Mouse (Mus musculus) retina, postnatal 7 days (tissue): ENCODE results near the gene Trim66.

Experiments
- DNase-seq: peaks from one replicate; pipeline ENCODE4 v3.0.0-alpha.2; 2012; ENCODE audit warnings: low read depth, low spot score

Gene Trim66

DNA sequence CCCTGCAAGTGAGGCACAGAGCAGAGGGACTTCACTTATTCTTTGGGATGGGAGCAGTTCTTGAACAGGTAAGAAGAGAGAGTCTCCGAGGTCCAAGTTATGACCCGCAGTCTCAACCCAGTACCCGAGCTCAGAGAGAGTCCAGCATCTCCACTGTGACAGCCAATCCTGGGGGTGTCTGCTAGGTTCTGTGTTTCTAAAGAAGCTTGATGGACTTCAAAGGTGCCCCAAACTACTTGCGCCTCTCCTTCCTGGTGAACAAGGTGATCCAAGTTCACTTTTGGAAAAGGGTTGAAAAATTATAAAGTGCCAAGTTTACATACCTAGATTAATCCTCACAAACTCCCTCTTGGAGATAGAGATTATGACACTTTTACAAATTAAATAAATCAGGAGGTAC is at the start of gene Trim66:
TSS of gene Trim66 (minus strand) at position 101 of the 400 bp plus-strand sequence.
- DNase-seq, result no peak

GRCm38 (mm10) chr7:109546726-109547125 is 38.8 kb upstream of the Trim66 start:
- DNase-seq, result no peak

- no peak for DNase-seq
These were observed 38.3 kb upstream of the Trim66 start for GRCm38 (mm10) chr7:109546186-109546585.

GRCm38 (mm10) chr7:109545255-109545993 is 37.5 kb upstream of the Trim66 start:
- no peak for DNase-seq

- DNase-seq, result no peak
These were observed 36.9 kb upstream of the Trim66 start for GRCm38 (mm10) chr7:109544792-109545191.

GRCm38 (mm10) chr7:109542364-109542628 is 34.4 kb upstream of the Trim66 start:
- DNase-seq, result no peak

- no peak for DNase-seq
These were observed 33.9 kb upstream of the Trim66 start for GRCm38 (mm10) chr7:109541609-109542363.

GRCm38 (mm10) chr7:109540902-109541301 is 33.0 kb upstream of the Trim66 start:
- no peak for DNase-seq

GRCm38 (mm10) chr7:109536451-109536946 is 28.6 kb upstream of the Trim66 start:
- no peak for DNase-seq

DNA sequence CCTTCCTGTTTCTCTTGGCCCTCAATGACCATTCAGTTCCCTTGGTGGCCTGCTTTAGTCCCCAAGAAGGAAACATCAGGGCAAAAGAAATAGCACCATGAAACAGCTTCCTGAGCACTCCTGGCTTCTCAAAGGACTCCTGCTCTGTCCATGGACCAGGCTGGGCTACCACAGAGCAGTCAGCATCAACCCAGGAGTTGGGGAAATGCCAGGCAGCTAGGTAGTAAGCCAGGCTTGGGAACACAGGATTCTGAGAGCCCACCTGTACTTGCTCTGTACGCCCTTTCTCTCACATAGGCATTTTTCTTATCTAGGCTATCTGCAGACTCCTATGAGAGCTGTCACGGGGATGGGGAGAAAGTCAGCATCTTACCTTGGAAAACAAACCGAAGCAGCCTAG is 27.0 kb upstream of the Trim66 start:
- no peak for DNase-seq

GRCm38 (mm10) chr7:109533888-109534287 is 26.0 kb upstream of the Trim66 start:
- no peak for DNase-seq

- DNase-seq, result no peak
These were observed 25.2 kb upstream of the Trim66 start for GRCm38 (mm10) chr7:109533129-109533528.

DNA sequence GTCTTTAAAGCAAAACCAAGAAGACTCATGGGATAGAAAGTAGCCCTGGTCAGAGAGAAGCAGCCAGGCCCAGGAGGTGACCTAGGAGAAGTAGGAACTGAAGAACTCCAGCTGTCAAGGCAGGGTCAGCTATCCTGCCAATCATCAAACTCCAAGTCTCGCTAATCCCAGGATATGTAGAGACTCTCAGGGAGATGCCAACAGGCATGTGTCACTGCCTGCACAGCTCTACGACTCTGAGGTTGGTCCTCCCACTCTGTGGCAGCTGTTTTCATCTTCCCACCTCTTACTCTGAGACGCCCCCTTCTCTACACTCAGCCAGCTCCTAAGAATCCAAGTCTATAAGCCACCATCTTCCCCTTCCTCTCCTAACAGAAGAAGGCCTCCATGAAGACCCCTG is 24.8 kb upstream of the Trim66 start:
- no peak for DNase-seq

DNA sequence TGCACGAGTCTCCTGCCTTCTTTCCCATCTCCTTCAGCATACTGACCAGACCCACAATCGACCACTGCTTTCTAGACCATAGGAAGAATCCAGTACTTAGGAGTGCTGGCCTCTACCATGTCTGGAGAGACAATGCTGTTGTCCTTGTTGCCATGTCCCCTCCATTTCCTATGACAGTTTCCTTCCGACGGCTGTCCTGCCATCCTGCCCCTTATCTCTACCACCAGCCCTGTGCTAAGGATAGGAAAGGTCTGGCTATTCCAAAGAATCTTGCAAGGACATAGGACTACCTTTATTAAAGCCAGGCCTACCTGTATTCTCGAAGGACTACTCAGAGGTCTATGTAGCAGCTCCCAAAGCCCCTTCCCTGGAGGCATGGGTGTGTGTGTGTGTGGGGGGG is 23.6 kb upstream of the Trim66 start:
- DNase-seq, result no peak

DNA sequence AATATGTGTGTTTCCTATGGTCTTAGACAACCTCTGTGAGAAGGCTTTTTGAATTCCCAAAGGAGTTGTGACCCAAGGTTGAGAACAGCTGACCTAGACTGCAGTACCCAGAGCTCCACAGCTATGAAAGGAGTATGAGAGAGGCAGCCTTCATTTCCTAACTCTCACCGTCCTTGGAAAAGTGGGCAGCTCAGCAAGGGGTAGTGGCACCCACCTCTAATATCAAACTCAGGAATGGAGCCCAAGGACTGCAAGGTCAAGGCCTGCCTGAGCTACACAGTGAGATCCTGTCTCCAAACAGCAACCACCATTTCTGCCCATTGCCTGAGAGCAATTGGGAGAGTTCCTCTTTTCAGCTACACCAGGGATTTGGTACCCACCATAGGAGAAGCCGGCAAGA is 21.8 kb upstream of the Trim66 start:
- no peak for DNase-seq

- DNase-seq, result peak; percentile 38
These were observed 20.4 kb upstream of the Trim66 start for GRCm38 (mm10) chr7:109528356-109528755.

- DNase-seq, result no peak
These were observed 19.6 kb upstream of the Trim66 start for GRCm38 (mm10) chr7:109527536-109527935.

- DNase-seq, result no peak
These were observed 18.1 kb upstream of the Trim66 start for GRCm38 (mm10) chr7:109525740-109526663.

DNA sequence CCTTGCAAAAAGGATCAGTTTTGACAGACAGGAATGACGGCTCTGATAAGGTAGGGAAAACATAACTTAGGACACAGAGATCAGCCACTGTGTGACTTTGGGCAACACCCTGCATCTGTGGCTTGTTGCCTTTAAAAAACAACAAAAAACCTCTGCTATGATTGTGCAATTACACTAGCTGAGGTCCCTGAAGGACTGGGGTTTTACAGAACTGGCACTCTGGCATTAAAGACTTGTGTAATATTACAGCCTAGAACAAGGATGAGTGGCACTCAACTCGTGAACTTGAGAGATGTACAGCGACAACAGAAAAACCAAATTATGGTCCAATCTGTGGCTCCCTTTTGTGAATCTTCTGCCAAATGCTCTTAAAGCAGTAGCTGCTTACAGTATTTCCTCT is 16.8 kb upstream of the Trim66 start:
- no peak for DNase-seq

GRCm38 (mm10) chr7:109524442-109524744 is 16.5 kb upstream of the Trim66 start:
- no peak for DNase-seq

- no peak for DNase-seq
These were observed 16.0 kb upstream of the Trim66 start for GRCm38 (mm10) chr7:109523741-109524441.

DNA sequence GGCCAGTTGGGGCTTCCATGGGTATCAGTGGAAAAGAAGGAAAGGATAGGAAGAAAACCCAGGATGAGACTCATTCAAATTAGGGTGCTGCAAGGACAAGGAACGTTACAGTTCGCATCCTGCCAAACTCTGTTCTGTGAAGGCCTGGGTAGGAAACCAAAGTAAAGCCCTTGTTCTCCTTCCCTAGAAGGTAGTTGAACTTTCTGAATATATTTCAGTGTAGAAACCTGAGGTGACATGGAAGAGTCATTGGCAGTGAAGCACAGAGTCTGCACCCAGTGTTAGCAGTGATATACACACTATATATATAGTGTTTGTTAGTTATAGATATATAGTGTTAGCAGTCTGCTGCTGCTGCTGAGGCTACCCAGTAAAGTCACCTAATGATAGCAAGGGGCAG is 15.4 kb upstream of the Trim66 start:
- DNase-seq, result no peak
